Mouse (Mus musculus) erythroblast, embryonic 14.5 days (primary cell): Measurements from ENCODE around the gene Dtx1. TPM values are rescaled to one million over a fixed set of nuclear protein-coding genes. Genes with fewer than 3 reads are reported as not detected.

Experiments used
- H3K27me3 ChIP-seq: 2 replicates; pipeline ENCODE4 v1.6.1; 2012; ENCODE audit warnings: inconsistent platforms; ENCODE audit not compliant: control insufficient read depth
- H3K36me3 ChIP-seq: 2 replicates; pipeline ENCODE4 v1.6.1; 2012; ENCODE audit warnings: mild to moderate bottlenecking, inconsistent platforms; ENCODE audit not compliant: control insufficient read depth
- H3K4me1 ChIP-seq: 2 replicates; pipeline ENCODE4 v1.6.1; 2012; ENCODE audit warnings: inconsistent platforms; ENCODE audit not compliant: control insufficient read depth
- H3K4me3 ChIP-seq: replicated peaks from 2 replicates; pipeline ENCODE3; 2012; ENCODE audit warnings: moderate library complexity, mild to moderate bottlenecking, inconsistent platforms
- H3K9me3 ChIP-seq: 2 replicates; pipeline ENCODE4 v1.6.1; 2012; ENCODE audit warnings: low read length, inconsistent platforms, mixed read lengths; ENCODE audit not compliant: control insufficient read depth
- GATA1 ChIP-seq: IDR thresholded peaks from 2 replicates; pipeline ENCODE4 v1.6.1; 2012; ENCODE audit warnings: low read length, inconsistent platforms, mixed read lengths
- TAL1 ChIP-seq: IDR thresholded peaks from 3 replicates; pipeline ENCODE4 v1.6.1; 2012; ENCODE audit warnings: low read length, inconsistent platforms, mixed read lengths
- polyA plus RNA-seq: library from polyadenylated mRNA; stranded (reverse); fragments of >175 nt; gene quantifications from 2 replicates; pipeline ENCODE4 v1.2.3, GENCODE M21; 2012

Gene Dtx1
- polyA plus RNA-seq, 1 experiment: not detected

DNA sequence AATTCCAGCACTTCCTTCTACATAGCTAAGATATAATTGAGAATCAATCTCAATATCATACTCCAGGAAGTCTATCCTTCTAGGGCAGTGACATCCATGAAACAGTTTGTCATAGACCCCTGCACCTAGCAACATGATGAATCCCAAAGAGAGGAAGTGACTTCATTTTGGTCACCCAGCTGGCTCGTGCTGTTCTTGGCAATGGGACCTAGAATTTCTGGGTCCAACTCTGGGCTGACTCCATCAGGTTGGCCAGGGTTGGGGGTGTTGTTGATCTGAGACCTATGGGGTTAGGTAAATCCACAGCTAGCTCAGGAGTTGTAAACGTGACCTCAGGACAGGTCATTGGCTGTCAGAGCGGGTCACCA lies 24.3 kb downstream of the Dtx1 start:
- TF ChIP-seq GATA1: no peak
- no peak for TF ChIP-seq TAL1
- Histone ChIP-seq H3K27me3 (peaks cover 22% of the 10 kb centered on the region), H3K4me1 (peaks cover 3% of the 10 kb centered on the region), H3K4me3 (no peak overlapping the region), H3K9me3 (no peaks in the 10 kb centered on the region), H3K36me3 (no peaks in the 10 kb centered on the region)

DNA sequence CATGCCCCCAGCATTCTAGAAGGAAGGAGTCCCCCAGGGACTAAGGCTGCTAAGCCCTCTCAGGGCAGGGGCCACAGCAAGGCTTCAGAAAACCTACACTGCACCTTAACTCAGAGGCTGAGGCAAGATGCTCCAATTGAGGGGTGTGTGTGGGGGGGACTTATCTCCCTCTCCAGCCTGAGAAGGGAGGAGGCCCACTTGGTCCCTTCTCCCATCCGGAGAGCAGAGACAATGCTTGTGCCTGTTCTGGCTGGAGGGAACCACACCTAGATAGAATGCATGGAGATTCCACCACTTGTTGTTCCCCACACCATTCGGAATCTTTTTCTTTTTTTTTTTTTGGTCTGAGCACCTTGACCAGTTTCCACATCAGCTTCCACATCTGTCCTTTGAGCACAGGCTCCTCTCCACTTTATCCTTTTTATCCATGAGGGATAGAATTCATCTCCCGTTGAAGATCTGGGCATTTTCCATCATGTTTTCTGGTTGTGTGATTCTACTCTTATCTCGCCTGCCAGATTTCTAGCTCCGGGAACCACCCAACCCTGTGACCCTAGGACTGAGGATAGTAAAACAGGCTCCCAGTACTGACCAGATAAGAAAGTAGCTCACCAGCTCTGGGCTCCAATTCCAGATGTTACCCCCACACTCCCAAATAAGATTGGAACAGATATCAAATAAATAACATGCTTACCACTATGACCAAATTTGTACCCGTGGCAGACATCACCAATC lies 24.8 kb downstream of the Dtx1 start:
- no peak overlapping the region for H3K4me3 ChIP-seq
- no peaks in the 10 kb centered on the region for H3K36me3 ChIP-seq
- peaks cover 27% of the 10 kb centered on the region for H3K27me3 ChIP-seq
- peaks cover 3% of the 10 kb centered on the region for H3K4me1 ChIP-seq
- TF ChIP-seq TAL1: no peak
- TF ChIP-seq GATA1: no peak
- H3K9me3 ChIP-seq: no peaks in the 10 kb centered on the region

DNA sequence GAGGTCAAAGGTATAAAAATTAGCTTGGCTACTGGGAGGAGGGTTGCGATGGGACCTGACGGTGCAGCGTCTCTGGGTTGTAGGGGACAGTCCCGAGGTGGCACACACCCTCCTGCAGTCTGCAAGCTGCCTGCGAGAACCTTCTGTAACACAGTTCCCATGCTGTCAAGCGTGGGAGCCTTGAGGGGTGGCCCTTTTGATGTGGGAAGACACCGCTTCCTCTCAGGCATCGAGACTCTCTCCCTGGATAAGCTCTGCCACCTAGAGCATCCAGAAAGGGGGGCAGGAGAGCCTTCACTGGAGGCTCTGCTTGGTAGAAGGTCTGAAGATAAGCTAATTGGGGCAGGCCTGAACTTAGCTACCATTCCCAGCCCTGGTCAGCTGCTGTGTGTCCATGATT lies 26.0 kb downstream of the Dtx1 start:
- Histone ChIP-seq H3K27me3 (peaks cover 35% of the 10 kb centered on the region), H3K4me1 (peaks cover 3% of the 10 kb centered on the region), H3K36me3 (no peaks in the 10 kb centered on the region), H3K4me3 (no peak overlapping the region), H3K9me3 (no peaks in the 10 kb centered on the region)
- TF ChIP-seq GATA1 (no peak), TAL1 (no peak)

DNA sequence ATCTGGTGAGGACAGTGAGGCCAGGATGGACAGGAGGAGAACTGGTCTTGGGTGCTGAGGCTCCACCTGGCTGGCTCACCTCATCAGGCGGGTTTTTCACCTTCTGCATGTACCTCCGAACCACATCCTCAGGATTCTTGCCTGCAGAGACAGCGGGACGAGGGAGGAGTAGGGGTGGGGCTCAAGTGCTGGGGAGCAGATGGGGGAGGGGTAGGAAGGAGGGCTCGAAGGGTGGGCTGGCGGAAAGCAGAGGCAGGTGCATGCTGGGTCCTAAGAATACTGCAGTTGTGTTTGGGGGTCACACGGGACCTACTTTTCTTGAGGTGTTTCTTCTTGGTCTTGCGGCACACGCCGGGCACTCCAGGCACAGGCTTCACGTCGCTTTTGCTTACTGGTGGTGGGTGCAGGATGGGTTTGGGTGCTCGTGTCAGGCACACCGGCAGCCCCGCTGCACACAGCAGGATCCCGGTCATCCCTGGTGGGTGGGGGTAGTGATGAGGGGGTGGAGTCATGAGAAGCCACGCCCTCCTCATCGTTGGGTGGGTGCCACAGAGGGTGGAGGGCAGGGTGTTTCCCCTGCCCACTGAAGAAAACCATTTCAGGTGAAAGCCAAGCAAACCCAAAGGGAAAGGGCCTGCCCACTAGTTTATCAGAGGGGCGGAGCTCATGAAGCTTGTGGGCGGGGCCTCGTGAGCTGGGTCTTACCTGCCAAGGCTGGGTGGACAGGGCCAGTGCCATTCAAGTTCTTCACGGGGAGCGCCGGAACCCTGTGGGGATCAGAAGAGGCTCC lies 28.6 kb downstream of the Dtx1 start:
- Histone ChIP-seq H3K4me1 (peaks cover 3% of the 10 kb centered on the region), H3K4me3 (no peak overlapping the region), H3K36me3 (no peaks in the 10 kb centered on the region), H3K27me3 (peaks cover 50% of the 10 kb centered on the region), H3K9me3 (no peaks in the 10 kb centered on the region)
- no peak for TF ChIP-seq TAL1
- no peak for TF ChIP-seq GATA1

DNA sequence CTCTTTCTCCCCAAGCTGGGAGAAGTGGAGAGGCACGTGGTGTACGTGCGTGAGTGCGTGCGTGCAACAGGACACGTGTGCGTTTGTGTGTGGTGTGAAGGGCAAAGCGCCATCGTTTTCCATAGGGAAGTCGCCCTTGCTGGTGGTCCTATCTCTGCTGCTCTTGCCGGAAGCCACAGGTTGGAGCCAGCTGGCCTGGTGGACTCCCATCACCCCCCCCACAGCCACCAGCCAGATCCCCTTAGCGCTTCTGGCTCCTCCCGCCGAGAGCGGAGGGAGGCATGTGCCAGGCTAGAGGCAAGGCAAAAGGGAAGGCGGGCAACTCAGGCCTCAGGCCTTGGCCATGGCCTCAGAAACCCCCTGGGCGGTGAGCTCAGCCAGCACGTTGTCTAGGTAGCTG lies 30.8 kb downstream of the Dtx1 start:
- Histone ChIP-seq H3K27me3 (peaks cover 53% of the 10 kb centered on the region), H3K4me3 (no peak overlapping the region), H3K9me3 (peaks cover 4% of the 10 kb centered on the region), H3K36me3 (no peaks in the 10 kb centered on the region), H3K4me1 (no peaks in the 10 kb centered on the region; the same call in 1 of the 2 replicates)
- no peak for TF ChIP-seq TAL1
- no peak for TF ChIP-seq GATA1

DNA sequence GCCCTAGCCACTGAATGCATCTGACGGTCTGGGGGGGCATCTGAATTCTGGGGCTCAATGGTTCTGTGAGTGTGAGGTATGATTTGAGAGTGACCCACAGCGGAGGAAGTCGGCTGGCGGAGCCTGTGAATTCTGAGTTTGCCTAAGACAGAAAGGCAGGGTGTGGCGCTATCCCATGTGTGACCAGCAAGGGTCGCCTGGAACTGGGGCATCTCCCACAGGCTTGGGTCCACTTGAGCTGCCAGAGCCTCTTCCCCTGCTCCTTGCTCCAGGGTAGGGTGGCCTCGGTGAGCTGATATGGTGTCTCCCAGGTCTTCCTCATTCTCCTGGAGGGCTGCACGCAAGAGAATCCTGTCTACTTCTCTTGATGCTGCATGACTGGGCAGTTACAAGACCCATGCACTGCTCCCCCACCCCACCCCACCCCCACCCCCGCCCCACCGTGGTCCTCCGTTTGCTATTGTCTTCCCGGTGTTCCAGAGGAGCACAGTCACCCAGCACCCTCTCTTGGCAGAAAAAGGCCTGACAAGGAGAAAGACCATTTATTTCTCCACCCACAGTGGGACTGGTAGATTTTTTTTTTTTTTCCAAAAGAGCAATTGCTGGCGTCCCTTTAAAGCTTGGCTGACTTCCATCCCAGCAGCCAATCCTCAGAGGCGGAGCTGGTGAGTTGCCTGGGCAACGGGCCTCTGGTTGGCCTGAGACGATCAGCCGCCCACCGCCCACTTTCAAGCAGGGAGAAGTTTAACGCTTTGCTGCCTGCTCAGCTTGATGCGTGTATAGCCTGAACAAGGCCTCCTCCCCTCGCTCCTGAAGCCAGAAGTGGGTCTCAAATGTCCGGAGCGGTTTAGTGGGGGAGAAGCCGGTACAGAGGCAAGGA lies 31.8 kb downstream of the Dtx1 start:
- H3K4me3 ChIP-seq: no peak overlapping the region

DNA sequence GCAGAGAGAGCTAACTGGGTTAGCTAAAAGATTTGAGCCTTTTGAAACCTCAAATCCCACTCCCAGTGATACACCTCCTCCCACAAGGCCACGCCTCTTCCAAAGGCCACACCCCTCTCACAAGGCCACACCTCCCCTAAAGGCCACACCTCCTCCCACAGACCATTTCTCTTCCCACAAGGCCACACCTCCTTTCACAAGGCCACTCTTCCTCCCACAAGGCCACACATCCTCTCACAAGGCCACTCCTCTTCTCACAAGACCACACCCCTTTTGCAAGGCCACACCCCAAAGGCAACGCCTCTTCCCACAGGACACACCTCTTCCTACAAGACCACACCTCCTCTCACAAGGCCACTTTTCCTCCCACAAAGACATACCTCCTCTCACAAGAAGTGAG lies 34.2 kb downstream of the Dtx1 start:
- Histone ChIP-seq H3K27me3 (peaks cover 34% of the 10 kb centered on the region), H3K9me3 (peaks cover 4% of the 10 kb centered on the region), H3K36me3 (no peaks in the 10 kb centered on the region), H3K4me3 (no peak overlapping the region), H3K4me1 (no peaks in the 10 kb centered on the region; the same call in 1 of the 2 replicates)
- TF ChIP-seq GATA1 (no peak), TAL1 (no peak)

More for the DNA sequence above, 31.8 kb downstream of the Dtx1 start:
- Histone ChIP-seq H3K27me3 (peaks cover 53% of the 10 kb centered on the region), H3K4me1 (no peaks in the 10 kb centered on the region; the same call in 1 of the 2 replicates), H3K36me3 (no peaks in the 10 kb centered on the region), H3K9me3 (peaks cover 4% of the 10 kb centered on the region)
- TF ChIP-seq GATA1 (no peak), TAL1 (no peak)

DNA sequence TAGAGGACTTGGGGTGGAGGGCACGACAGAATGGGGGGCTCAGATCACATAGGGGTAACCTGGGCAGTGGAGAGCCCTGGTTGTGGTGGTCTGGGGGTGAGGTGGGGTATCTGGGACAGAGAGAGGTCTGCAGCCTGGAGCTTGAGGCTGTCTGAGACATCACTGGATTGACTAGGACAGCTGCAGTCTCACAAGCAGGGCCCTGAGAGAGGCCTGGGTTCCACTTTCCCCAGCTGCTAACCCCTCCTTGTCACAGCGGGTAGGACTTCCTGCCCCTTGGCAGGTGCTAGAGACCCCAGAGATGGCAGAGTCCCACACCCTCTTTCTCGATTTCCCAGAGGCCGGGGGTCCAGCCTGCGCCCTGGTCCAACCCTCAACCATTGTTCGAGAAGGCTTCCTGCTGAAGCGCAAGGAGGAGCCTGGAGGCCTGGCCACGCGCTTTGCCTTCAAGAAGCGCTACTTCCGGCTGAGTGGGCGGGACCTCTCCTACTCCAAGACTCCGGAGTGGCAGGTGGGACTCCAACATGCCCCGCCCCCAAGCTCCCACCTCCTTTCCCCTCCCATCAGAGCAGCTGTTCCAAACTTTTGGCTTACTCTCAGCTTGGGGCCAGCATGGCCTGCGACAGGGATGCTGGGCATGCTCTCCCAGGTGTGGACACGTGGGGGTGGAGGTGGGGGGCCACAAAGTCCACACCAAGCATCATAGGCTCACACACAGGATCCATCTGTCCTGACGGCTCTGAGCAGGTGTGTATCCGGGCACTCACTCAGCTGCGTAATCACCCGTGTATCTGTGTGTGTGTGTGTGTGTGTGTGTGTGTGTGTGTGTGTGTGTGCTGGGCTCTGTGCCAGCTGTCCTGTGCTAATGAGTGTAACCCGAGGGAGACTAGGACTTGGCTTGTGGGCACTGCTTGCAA lies 37.2 kb downstream of the Dtx1 start:
- peaks cover 4% of the 10 kb centered on the region for H3K9me3 ChIP-seq
- peaks cover 11% of the 10 kb centered on the region for H3K27me3 ChIP-seq
- TF ChIP-seq GATA1 (no peak), TAL1 (no peak)
- H3K36me3 ChIP-seq: no peaks in the 10 kb centered on the region
- no peak overlapping the region for H3K4me3 ChIP-seq
- no peaks in the 10 kb centered on the region; the same call in 1 of the 2 replicates for H3K4me1 ChIP-seq
